In genomic region chr4:55798099-55798498, GRCm38 (mm10) we compare ENCODE assay signal across 19 mouse cellular contexts.
DNase-seq lines count a peak whose midpoint lies in the region; ATAC-seq and TF ChIP-seq lines count a peak whose summit lies in the region.
"Had no signal": no experiment of that assay in that cellular context is flagged by ENCODE, and none has a peak within 500 bp of the region (broad histone marks: within the 10 kb centered on the region; RNA-seq: fewer than 3 reads in every experiment).

No protein-coding gene starts in this region.

- ATAC-seq in granulocyte monocyte progenitor cell, adult 5-6 weeks (replicated peaks; ENCODE audit: poor library complexity, severe bottlenecking), result peak; percentile 93
- ATAC-seq in megakaryocyte progenitor cell, adult 5-6 weeks (replicated peaks; ENCODE audit: poor library complexity), result peak; percentile 78
- ATAC-seq: forebrain, embryonic 16.5 days; hindbrain, embryonic 16.5 days had no signal

- peaks cover 23% of the 10 kb centered on the region for H3K4me1 ChIP-seq in bone marrow macrophage, adult 2 months (ENCODE audit: control insufficient read depth, insufficient read depth, low read length)
- H3K4me1 ChIP-seq: embryonic facial prominence, embryonic 13.5 days; forebrain, embryonic 12.5 days; heart, embryonic 12.5 days; hindbrain, embryonic 12.5 days had no signal

- no peak for TF ChIP-seq CTCF in bone marrow macrophage, adult 2 months (IDR thresholded peaks at IDR 0.05; ENCODE audit: low read depth, low read length)

- H3K4me3 ChIP-seq in bone marrow macrophage, adult 2 months (ENCODE audit: insufficient read depth, low read length), result no peak overlapping the region
- H3K4me3 ChIP-seq: embryonic facial prominence, embryonic 13.5 days; forebrain, embryonic 12.5 days; heart, embryonic 12.5 days; hindbrain, embryonic 12.5 days had no signal

- no peak for TF ChIP-seq POLR2A in bone marrow macrophage, adult 2 months (IDR thresholded peaks at IDR 0.05; ENCODE audit: borderline replicate concordance, low read depth, low read length)

- H3K27ac ChIP-seq in bone marrow macrophage, adult 2 months (ENCODE audit: insufficient read depth, low read depth, low read length), result peak overlapping the region; percentile 97
- H3K27ac ChIP-seq: embryonic facial prominence, embryonic 13.5 days; forebrain, embryonic 12.5 days; hindbrain, embryonic 12.5 days had no signal

- no peak for DNase-seq in layer of hippocampus, adult 9-10 months (ENCODE audit: low spot score)
- no peak for DNase-seq in kidney, adult 18-20 months
- DNase-seq in embryo, embryonic 9.5 days (ENCODE audit: extremely low spot score), result no peak
- DNase-seq: adrenal gland, adult 2 months; adrenal gland, postnatal 25 days; cerebellum, adult 11 months; cerebellum, adult 8-10 months; cerebellum, postnatal 14 days; gastrocnemius, postnatal 14 days; heart, postnatal 36 days had no signal
